Mouse (Mus musculus) adrenal gland, postnatal 25 days (tissue): Measurements from ENCODE around the gene 2810021J22Rik. TPM values are rescaled to one million over a fixed set of nuclear protein-coding genes. Genes with fewer than 3 reads are reported as not detected.
"Not testable (repeated sequence)": the region's sequence is repeated elsewhere in the genome, so short reads cannot be mapped to it uniquely, and the experiment has no call there.

Experiments used
- DNase-seq: peaks from one replicate; pipeline ENCODE4 v3.0.0; 2021; ENCODE audit warnings: mixed read lengths
- long read RNA-seq: library from polyadenylated mRNA; stranded (forward); transcript quantifications from one replicate; pipeline ENCODE4 v2.0.0, GENCODE M21; 2021
- total RNA-seq: library from RNA; stranded (reverse); gene quantifications from 2 replicates; pipeline ENCODE4 v1.2.3, GENCODE M21; 2021

2810021J22Rik gene
- total RNA-seq = 8.0 and 8.8 TPM in 2 replicates
- long read RNA-seq, partial matches to known transcripts = 0 of 4 reads
- long read RNA-seq, other reads (novel, unspliced or antisense) = 0 of 4 reads

DNA sequence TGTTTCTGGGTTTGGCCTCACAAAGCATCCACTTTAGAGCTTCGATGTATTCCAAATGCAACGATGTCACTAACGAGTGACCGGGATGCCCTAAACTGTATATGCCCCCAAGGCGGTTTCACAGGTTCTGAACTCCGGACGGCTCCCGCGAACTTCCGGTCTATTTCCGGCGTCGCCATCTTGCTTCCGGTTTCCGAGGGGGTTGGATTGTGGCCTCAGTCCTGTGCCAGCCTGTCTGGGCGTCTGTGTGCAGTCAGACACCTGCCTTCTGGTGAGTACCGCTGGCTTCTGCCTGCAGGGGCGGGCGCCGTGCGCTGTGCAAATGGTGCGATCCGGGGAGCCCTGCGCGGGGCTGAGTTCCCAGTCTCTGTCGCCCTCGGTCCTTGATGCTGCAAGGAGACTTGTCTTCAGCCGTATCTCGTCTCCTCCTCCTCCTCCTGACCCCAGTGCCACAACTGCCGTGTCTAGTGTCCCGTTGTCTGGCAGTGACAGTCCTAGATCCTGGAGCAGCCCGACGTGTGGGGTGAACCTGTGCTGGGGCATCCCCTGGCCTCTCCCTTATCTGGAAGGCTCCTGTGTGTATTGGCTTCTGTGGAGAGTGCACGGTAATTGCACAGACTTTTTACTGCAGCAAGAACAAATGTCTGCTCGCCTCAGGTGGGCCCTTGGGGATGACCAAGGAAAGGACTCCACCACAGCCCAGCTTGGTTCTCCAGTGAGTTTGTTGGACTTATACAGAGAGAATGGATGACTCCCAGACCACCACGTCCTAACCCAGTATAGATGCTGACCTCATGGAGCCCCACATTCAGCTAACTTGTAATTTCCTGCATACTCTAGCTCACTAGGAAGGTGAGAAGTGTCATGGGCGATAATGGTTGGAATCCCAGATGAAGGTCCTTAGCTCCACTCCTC lies at the start of gene 2810021J22Rik:
Gene 2810021J22Rik (plus strand): TSS at position 178 of the 915 bp plus-strand sequence.
- DNase-seq = peak; percentile 78

DNA sequence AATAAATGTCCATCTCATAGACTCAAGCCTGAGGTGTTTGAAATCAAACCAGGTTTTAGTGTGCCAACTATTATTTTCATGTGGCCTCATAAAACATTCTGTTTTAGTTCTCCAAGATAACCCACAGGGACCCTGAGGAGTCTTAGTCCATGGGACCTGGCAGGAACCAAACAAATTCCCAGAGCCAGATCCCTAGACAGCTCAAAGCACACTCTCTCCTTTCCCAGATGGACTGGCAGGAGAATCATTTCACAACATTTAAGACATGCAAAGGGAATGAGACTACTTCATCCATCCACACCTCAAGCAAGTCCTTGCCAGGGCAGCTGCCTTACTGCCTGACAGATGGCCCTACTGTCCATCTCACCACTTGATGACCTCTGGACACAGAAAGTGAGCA lies 38.1 kb upstream of the 2810021J22Rik start, which contains the start of gene Olfr312:
Gene Olfr312 (plus strand): TSS at position 301 of the 400 bp plus-strand sequence.
- not testable (repeated sequence) for DNase-seq

DNA sequence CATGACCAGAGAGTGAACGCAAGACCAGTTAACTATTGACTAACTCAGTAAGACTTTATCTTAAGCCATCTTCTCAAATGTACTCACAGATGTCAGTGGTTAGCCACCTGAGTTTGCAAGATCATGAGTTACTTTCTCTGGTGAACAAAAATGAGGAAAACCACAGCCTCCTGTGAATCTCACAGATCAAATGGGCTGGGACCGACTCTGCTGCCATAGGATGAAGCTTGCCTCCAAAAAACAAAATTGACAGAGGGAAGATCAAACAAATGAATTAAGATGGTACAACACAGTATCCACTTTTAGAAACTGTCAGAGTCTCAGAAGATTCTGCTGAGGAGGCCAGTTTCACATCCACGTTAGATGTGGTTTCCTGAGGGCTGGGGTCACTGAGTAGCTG lies 37.3 kb upstream of the 2810021J22Rik start:
- DNase-seq = no peak

DNA sequence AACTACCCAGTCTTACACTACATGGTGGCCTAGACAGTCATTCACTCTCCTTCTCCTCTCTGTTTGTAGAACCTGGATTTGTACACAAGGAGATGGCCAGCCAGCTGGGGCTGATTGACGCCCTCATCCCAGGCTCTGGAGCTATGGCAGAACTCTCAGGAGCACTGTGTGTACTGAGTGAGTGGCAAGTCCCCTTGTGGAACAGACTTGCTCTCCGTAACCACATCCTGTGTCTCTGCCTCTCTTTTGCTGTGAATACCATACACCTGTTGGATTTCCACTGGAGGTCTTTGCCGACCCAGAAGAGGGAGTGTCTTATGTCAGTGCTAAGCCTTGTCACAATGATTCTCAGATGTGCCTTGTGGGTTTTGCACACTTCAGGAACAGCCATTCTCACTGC lies 34.5 kb upstream of the 2810021J22Rik start:
- not testable (repeated sequence) for DNase-seq

DNA sequence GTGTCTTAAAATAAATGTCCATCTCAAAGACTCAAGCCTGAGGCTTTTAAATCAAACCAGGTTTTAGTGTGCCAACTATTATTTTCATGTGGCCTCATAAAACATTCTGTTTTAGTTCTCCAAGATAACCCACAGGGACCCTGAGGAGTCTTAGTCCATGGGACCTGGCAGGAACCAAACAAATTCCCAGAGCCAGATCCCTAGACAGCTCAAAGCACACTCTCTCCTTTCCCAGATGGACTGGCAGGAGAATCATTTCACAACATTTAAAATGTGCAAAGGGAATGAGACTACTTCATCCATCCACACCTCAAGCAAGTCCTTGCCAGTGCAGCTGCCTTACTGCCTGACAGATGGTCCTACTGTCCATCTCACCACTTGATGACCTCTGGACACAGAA lies 28.1 kb upstream of the 2810021J22Rik start, which contains the start of gene Olfr311:
Gene Olfr311 (plus strand): TSS at position 301 of the 400 bp plus-strand sequence.
- DNase-seq = not testable (repeated sequence)

DNA sequence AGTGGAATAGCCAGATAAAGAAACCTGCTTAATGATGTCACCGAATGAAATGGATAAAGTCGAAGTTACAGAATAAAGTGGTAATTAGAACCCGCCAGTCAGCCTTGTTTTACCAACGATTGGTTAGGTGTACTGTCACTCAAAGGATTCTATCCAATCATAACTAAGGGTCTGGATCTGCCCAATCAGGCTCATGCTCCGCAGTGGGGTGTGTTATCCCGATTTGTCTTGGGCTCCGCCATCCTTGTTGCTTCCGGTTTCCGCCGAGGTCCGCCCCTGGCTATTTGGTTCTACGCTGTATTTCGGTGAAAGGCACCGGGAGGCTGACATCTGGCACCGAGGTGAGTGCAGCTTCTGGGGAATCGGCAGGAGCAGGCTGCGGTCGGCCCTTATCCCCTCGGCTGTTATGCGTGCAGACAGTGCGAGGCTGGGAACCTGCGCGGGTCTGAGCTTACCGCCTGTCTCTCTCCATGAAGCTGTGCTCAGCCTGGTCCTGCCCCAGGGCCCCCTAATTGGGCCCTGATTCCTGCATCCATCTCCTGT lies 20.0 kb upstream of the 2810021J22Rik start, which contains the start of gene Gm12258:
Gene Gm12258 (plus strand): TSS at position 240 of the 543 bp plus-strand sequence.
- DNase-seq = peak; percentile 77

DNA sequence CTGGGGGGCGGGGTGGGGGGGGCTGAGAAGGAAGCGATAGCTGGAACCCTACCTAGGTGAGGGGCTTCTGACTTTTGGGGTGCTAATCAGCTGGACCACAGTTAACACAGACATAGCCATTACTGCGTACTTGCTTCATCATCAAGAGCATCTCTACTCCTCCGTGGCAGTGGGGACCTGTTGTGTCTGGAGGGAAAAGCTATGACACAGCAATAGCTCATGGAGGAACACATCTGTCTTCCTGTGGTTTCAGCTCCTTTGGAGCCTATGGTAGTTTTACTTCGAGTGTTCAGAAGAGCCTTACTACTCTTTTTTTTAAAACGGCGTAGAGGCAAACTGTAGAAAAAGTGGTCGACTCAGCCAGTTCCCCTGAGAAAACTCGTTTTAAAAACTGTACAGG lies 19.4 kb upstream of the 2810021J22Rik start:
- DNase-seq = no peak

DNA sequence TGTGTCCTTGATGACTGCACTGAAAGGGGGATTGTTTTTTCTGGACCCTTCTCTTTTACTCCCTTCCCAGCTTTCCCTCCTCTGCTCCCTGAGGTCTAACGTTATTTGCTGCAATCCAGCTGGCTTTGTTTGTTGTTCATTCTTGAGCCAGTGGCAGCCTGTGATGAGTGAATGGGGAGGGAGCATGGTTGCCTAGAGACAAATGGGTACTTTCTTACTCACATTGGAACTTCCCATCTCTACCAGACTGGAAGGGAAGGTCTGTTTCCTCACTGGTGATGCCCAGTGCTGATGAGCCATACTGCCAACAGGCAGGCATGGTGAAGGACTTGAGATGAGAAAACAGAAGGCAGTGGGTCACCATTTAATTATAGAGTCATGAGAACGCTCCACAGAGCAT lies 17.3 kb upstream of the 2810021J22Rik start:
- no peak for DNase-seq

DNA sequence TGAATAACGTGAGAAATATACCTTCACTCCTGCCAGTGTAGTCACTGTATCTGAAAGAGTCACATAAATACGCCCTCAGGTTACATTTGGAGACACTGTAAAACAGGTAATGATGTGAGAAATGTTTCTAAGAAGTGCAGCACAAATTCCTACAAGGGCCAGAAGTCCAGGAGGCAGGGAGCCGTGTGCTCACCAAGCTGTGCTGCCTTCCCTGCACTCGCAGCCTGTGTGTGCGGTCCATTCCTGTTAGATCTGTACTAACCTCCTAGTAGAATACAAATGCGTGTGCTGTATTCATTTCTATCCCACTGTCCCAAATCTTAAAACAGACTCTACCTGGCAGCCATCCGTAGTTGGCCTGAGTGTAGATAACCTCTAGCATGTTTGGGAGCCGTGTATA lies 6.3 kb upstream of the 2810021J22Rik start:
- DNase-seq = no peak

DNA sequence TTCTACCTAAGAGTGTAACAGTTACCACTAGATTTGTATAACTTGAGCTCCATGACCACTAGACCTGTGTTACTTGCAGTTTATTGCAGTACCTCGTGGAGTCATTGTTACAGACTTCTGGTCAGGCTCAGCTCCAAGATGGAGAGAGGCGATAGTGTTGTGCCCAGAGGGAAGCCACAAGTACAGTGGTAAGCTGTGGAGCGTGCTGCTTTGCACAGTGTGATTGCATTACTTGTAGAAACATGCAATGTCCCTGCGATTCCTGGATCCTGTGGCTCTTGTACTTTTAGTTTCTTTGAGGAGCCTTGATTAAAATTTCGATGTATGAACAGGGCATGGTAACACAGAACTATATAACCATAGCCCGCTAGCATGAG lies 926 bp downstream of the 2810021J22Rik start:
- DNase-seq = no peak

DNA sequence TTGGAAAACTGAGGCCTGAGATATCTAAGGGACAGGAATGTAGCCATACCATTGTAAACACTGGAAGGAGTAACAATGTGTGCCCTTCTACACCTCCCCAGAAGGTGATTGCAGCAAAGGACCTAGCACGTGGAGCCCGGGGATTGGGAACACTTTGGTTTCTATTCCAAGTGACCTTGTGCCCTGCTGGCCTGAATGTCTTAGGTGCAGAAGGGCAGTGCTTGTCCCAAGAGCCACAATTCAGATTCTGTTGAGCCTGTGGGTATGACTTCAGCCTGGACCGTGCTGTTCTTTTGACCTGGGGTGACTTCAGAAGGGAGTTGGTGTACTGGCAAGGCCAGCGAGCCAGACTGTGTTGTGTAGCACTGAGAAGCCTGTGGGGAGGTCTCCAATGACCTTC lies 3.9 kb downstream of the 2810021J22Rik start:
- no peak for DNase-seq

DNA sequence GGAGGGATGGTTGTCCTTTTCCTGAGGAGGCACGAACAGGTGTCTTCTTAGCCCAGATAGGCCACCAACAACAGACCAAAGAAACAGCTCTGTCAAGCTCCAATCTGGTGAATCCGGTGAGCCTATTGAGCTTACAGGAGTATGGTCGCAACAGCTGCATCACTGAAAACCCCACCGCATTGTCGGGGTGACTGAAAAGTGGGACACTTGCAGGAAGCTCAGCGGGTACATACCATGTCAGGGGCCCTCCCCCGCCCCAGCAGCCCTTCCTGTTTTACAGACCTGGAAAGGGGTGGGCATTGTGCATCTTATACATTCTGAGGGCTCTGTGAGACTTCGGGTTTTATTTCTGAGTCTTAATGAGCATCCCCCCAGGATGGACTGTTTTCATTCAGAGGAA lies 16.7 kb downstream of the 2810021J22Rik start:
- no peak for DNase-seq

DNA sequence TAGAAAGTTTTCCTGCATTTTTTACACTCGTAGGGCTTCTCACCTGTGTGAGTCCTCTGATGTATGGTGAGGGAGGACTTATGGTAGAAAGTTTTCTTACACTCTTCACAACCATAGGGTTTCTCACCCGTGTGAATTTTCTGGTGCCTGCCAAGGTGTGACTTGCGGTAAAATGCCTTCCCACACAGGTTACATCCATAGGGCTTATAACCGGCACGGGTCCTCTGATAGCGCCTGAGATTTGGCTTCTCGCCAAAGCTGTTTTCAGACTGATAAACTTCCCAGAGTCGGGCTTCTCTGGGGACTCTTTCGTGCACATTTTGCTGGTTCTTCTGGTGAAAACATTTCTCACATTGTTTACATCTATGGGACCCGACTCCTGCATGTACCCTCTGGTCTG lies 23.5 kb downstream of the 2810021J22Rik start:
- DNase-seq = no peak

DNA sequence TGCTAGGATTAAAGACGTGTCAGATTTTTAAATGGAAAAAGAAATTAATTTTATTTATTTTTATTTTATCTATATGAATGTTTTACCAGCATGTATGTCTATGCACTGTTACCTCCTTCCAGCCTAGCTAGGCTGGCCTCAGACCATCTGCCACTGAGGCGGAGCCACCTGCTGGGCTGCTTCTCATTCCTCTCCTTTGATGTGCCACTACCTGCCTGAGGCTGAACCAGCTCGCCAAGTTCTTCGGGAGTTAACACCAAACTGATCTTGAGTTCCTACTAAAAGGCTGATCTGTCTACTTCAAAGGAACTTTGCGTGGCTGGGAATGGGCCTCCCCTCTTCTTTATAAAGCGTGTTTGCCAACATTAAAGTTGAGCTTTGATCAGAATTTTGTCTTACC lies 27.4 kb downstream of the 2810021J22Rik start:
- no peak for DNase-seq

DNA sequence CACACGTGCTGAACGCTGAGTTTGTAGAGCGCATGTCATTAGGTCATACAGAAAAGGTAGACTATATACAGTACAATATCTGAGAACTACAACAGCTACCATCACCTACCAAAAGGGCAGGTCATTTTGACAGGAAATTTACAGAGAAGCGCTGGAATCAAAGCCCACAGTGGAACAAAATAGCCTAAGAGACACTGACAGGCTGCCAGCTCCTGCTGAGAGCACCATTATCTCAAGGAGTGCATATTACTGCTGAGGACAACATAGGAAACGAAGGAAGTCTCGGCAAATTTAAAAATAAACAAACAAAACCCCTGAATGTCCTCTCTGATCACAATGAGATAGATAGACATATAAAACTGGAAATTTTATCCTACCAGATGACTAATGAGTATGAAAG lies 30.5 kb downstream of the 2810021J22Rik start:
- no peak for DNase-seq

DNA sequence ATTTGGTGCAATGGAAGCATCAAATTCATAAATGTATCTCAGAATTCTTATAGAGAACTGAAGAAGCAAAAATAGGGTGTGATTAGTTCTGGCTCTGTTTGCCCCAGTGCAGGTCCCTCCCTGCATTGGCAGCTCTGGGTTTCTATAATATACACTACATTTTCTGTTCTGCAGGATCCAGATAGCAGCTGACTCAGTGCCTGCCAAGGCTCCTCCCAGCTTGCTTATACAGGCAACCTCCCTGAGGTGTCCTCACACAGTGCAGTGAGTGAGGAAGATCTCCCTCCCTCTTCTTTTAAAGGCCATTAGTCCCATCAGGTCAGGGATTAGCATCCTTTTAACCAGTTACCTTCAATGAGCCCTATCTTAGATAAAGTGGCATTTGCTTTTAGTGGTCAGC lies 34.1 kb downstream of the 2810021J22Rik start:
- no peak for DNase-seq

DNA sequence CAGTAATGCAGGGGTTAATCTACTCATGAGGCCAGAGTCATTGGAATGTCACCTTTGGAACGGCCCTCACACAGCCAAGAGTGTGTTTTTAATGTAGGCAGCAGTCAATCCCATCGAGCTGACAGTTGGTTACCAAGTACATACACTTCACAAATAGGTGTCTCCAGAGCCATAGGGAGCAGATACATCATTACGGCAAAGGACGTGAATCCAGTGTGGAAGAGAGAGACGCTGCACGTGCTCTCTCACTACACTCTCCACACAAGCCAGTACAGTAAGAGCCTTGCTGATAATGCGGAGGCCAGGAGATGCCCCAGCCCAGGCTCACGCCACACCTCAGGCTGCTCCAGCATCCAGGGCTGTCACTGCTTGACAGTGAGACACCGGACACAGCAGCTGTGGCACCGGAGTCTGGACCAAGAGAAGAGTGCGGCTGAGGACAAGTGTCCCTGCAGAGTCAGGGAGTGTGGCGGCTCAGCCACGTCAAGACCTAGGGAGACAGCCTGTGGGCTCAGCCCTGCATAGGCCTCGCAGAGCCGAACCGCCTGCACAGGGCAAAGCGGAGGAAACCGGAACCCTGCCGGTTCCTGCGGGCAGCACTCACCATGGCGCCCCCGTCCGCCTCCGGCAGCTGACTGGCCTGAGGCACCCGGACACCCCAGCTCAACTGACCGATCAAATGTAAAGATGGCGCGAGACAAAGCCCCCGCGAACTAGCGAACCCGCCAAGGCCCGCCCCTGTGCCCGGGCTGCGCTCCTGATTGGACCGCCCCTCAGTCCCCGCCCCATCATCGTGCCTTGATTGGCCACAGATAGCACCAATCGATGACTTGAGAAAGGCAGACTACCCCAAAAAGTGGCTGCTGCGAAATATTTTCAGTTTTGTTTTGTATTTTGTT lies 36.7 kb downstream of the 2810021J22Rik start, which contains the start of gene Zfp39:
Gene Zfp39 (minus strand): TSS at position 715 of the 899 bp plus-strand sequence.
- DNase-seq = peak; percentile 96

DNA sequence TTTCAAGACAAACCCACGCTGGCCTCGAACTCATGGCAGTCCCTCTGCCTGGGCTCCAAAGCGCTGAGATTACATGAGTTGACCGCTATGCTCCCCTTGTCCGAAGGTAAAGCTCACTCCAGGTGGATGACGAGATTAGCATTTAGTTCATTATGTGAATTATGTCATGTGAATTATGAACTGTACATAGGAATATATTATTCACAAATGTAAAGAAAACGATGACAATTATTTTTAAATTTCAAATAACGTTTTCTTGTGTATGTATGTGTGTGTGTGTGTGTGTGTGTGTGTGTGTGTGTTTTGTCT lies 37.3 kb downstream of the 2810021J22Rik start:
- DNase-seq = no peak

DNA sequence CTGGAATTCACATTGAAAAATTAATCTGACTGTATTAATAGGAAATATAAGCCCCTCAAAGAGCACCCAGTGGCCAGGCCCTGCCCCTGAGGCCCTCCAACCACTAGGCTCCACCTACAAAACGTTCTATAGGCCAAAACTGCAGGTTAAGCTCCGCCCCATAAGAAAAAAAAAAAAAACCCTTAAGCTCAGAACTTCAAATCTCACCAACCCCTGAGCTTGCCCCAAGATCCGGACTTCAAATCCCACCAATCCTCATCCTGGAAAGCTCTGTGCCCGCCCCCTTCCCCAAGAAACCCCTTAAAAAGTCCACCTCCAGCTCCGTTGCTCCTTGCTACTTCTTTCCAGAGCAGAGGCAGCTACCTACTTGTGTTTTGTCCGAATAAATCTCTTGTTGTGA lies 37.8 kb downstream of the 2810021J22Rik start:
- DNase-seq = no peak

DNA sequence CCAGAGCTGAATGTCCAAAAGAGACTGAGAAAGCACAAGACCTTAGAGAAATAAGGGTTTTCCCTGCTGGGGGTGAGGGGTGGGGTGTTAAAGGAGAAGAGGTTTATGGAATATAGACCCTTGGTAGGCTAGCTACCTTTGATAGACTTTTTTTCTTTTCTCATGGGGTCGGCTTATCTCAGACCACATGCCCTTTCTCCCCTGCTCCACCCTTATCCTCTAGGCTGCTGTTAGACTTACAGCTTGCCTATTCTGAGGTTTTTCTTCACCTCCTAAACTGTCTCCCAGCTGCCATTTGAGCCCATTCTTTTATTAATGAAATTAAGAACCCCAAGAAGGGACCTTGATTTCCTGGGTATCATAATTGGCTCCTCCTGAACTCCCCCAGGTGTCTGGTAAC lies 46.8 kb downstream of the 2810021J22Rik start:
- no peak for DNase-seq

DNA sequence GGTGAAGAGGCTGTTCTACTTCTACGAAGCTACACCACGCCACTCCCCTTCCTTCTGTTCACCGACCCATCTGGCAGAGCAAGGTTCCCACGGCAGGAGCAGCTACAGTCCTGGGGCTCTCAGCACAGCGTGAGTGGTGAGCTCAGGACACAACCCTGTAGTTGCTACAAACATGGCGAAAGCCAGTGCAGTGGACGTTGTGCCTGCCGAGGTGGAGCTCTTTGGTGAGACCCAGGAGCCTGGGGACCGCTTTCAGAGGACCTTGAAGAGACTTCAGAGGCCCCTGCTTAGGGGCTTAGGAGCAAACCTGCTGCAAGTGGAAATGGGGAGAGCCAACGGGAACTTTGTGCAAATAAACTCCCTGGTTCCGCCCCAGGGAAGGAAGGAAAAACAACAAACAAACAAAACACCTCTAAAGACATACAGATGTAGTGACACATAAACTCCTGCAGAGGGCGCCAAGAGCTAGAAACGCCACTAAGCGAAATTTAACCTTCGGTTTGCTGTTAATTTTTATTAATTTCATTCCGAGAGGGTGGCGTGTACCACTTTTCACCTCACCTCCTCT lies 47.5 kb downstream of the 2810021J22Rik start:
- no peak for DNase-seq
